Mouse (Mus musculus): ENCODE results near the gene Polr2l.

- TF ChIP-seq EP300 (IDR thresholded peaks at IDR 0.05; ENCODE audit: low read depth) (no peak), CTCF (IDR thresholded peaks at IDR 0.05; ENCODE audit: low read depth) (no peak)
These were observed 44.2 kb downstream of the Polr2l start for GRCm38 (mm10) chr7:141430585-141431240.
